Mouse (Mus musculus) layer of hippocampus, adult 8-10 months (tissue): ENCODE data around the gene Aldh3b1. TPM values are rescaled to one million over a fixed set of nuclear protein-coding genes. Genes with fewer than 3 reads are reported as not detected.

Experiments
- DNase-seq, 2 experiments: peaks; one replicate each; pipeline ENCODE4 v3.0.0; 2022; ENCODE audit warnings: low spot score in 2 of 2
- total RNA-seq, 4 experiments: library from RNA; stranded (reverse); gene quantifications; 2 replicates each; pipeline ENCODE4 v1.2.4; 2022

The Aldh3b1 gene
- total RNA-seq, 4 experiments from 2014 or later, result 3.5 to 7.6 (median 5.5) TPM

DNA sequence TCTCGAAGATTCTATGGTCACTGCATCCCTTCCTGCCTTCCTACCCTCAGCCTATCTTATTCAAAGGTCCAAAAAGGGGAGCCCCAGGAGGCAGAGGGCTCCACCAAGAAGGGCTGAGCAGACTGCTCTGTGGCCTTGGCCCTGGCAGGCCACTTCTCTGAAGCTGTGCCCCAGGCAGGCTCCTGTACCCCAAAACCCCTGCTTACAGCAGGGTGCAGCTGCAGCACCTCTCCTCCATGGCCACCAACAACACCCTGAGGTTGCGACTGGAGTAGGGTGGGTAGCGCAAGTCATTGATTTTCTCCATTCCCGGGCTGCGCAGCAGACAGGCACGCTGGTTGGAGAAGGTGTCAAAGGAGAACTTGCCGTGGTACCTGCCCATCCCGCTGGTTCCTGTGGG is 15.9 kb downstream of the Aldh3b1 start:
- DNase-seq, result no peak

DNA sequence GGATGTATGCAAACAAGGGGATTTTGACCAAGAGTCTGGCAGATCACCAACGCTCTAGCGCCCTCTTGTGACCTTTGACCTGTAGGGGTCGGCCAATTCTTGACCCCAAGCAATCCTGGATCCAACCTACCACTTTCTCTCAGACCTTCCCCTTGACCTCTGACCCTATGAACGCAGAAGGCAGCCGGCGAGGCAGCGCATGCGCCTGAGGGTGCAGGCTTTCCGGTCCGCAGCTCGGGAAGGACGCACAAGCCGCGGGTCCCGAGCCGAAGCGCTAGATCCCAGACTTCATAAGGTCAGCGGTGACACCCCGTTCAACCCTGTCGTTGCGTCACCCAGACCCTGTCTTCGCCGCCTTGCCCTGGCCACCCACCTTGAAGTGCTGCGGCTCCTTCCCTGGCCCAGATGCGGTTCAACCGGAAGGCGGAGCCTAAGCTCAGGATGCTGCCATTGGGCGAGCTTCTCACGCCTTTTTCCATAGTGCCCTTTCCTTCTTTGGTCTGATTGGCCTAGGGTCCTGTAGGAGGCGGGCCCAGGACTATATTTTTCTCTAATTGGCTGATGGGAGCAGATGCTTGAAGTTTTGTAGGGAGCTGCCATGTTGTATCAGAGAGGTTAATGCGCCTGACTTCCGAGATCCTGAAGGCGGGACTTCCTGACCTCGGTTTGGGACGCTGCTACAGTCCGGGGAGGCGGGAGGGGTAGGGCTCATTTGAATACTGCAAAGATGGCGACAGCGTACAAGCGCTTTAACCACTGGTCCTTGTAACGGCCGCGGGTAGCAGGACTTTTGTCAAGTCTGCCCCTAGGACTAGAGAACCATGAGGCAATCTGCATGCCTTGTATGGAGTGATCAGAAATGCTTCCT is 17.0 kb downstream of the Aldh3b1 start, which contains the start of gene Ndufs8:
Gene Ndufs8 (minus strand): TSS at position 438 of the 868 bp plus-strand sequence.
- peak; percentile 94 to 98 for DNase-seq

GRCm38 (mm10) chr19:3910206-3910605 is 19.4 kb downstream of the Aldh3b1 start:
- DNase-seq, result no peak

DNA sequence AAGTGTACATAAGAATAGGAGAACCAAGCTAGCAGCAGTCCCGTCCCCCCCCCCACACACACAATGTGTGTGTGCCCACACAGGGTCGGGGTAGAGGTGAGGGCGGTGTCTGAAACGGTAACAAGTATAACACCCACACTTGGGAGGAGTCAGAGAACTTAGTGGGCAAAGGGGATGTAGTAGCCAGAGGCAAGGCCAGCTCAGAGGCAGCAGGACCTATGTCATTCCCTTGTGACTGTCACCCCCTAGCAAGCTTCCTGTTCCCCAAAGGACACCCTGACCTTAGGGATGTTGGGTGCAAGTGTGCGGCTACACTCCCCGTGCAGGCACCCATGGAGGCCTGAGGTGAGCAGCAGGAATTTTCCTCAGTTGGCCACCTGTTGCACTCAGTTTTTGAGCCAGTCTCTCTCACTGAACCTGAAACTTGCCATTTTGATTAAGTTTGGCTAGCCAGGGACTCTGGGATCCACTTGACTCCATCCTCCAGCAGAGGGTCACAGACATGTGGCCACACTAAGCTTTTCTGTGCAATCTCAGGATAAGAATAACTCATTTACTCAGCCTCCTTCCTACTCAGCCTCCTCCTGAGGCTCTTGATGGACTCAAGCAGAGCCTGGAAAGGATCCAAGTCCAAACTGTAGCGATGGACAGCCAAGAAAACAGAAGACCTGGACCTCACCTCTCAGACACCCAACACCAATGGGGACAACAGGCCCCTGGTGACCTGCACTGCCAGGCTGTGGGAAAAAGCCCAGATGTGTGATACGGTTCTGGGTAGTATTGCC is 21.5 kb downstream of the Aldh3b1 start:
- DNase-seq, result no peak

- peak in 1 of 2 experiments; percentile 51 for DNase-seq
Observed at GRCm38 (mm10) chr19:3906795-3907786, 22.5 kb downstream of the Aldh3b1 start, which contains the start of gene Tcirg1. Gene Tcirg1 (minus strand): TSS chr19:3907133.

- no peak for DNase-seq
Observed at GRCm38 (mm10) chr19:3906326-3906725, 23.3 kb downstream of the Aldh3b1 start.

GRCm38 (mm10) chr19:3905261-3905969 is 24.2 kb downstream of the Aldh3b1 start:
- DNase-seq, result no peak

DNA sequence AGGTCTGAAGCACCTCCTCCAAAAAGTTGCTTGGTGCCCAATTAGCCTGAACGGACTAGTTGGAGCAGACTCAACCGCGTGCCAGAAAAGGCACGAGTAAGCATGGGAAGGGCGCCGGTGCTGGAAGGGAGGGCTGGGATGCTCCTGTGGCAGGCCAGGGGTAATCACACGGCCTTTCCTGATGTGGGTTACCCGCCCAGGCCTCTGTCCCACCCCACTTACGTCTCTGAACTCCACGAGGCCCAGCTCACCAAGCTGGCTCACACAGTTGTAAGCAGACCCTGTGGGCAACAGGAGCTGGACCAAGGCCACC is 25.3 kb downstream of the Aldh3b1 start:
- no peak for DNase-seq

DNA sequence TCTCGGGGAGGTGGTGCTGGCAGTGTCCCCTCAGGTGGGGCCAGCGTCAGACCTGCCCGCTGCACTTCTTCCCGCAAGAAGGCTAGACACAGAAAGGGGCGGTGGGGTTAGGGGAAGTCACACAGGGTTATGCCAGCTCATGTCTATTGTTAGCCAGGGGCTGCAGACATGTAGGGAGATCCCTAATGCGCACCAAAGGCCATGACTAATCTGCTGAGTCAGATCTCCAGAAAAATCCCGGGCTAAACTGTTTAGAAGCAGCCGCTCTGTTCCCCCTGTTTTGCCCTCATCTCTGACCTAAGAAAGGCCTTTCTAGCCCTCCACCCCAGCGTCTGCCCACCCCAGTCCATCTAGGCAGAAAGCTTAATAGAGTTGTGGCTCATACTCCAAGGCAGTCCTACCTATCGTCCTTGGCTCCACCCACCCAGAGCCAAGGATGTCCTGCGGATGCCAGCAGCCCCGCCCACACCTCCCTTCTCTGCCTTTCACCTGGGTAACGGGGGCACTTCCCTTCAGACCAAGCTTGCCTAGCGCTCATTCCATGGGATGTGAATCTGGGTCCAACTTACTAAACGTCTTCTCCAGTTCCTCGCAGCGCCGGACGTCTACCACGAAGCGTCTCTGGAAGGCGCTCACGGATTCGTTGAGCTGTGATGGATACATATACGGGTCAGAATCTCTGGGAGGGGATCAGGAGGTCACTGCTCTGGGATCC is 25.8 kb downstream of the Aldh3b1 start:
- DNase-seq, result no peak

DNA sequence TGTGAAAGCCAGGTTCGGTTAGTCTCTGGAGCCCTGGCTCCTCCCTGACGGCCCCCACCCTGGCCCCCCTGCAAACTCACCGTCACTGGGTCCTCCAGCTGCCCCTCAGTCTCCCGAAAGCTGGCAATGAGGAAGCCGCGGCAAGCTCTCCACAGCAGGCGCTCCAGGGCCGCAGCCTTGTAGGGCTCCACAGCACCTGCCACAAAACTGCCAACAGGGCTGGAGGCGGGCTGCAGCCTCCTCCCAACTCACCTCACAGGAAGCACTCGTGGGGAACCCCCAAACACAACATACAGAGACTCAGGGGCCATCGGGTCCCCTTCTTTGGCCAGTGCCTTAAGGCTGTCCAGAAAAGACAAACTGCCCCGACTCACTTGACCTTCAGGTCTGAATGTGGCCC is 26.6 kb downstream of the Aldh3b1 start:
- no peak for DNase-seq

DNA sequence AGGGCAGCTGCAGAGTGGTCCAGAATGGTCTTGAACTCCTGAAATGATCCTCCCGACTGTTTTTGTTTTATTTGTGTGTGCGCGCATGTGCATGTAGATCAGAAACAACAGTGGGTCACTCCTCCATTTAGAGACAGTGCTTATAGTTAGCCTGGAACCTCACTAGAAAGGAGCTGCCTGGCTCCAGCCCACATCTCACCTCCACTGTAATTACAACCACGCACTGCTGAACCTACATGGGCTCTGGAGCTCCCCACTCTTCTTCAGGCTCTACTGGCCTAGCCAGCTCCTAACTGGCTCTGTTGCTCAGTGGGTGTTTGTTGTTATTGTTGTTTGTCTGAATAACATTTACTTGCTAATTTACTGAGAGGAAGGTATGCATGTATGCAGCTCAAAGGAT is 30.0 kb downstream of the Aldh3b1 start:
- DNase-seq, result no peak

GRCm38 (mm10) chr19:3898952-3899351 is 30.7 kb downstream of the Aldh3b1 start:
- DNase-seq, result no peak

DNA sequence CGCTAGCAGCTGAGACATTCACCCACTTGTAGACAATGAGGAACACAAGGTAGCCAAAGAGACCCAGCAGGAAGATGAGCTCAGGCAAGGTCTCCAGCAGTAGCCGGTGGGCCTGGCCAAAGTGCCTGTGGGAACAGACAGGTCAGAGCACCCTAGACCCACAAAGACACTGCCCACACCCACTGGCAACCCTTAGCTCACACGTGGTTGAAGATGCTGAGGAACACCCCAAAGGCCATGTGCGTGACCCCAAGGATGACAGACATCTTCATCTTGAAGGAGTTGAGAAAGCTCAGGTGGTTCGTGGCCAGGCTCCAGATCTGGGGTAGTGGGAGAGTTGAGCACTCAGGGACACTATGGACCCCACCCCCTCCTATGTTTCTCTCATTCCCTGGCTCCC is 32.1 kb downstream of the Aldh3b1 start:
- DNase-seq, result no peak

DNA sequence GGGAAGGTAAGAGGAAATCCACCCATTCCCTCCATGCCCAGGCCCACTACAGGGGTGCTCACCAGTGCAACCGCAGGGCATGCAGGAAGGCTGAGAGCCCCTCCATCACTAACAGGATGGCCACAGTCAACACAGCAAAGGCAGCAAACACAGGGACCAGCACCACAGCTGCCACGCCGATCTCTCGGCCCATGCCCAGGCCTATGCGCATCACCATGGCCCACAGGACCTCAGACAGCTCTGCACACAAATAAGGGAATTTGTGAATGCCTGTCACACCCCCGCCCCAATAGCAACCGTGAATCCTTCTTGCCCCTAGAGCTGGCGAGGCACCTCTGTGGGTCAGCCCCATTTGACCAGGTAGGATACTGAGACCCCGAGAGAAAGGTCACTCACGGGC is 33.4 kb downstream of the Aldh3b1 start:
- no peak for DNase-seq

- no peak for DNase-seq
Observed at GRCm38 (mm10) chr19:3895171-3895631, 34.4 kb downstream of the Aldh3b1 start.

- DNase-seq, result no peak
Observed at GRCm38 (mm10) chr19:3894294-3894693, 35.3 kb downstream of the Aldh3b1 start.

DNA sequence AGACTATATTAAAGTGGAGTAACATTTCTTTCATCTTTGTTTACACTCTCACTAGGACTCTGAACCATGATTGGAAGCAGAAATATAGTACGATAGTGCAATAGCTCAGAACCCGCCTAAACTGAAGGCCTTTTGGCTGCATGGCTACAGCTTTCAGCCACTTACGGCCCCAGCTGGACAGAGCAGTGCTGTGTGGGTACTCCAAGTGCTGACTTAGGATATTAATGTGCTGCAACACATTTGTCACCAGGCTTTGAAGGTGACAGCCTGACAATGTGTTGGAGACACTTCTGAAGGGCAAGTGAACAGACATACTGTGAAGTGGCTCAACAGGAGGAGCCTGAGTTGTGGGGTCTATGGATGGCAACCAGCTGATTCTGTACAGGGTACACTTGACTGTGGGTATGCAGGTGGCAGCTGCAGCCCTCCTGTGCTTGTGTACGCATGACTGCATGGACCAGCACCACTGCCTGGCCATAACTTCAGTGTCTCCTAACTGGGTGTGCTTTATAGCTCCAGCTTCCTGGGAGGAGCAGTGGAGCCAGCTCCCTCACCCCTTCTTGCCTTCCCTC is 36.0 kb downstream of the Aldh3b1 start:
- no peak for DNase-seq

DNA sequence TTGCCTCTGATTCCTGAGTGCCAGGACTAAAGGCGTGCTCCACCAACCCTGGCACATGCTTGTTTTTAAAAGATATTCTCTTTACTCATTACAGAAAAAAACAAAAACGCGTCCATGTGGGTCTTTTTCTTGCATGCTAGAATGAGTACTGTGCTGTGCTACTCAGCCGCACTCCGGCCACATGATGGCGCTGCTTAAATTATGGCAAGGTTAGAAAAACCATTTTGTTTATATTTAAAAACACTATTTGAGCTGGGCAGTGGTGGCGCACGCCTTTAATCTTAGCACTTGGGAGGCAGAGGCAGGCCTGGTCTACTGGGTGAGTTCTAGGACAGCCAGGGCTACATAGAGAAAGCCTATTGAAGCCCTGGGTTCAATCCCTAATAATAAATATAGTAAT is 39.4 kb downstream of the Aldh3b1 start:
- no peak for DNase-seq

GRCm38 (mm10) chr19:3889096-3889495 is 40.5 kb downstream of the Aldh3b1 start:
- no peak for DNase-seq
